Mouse (Mus musculus): ENCODE results near the gene Cotl1.

DNA sequence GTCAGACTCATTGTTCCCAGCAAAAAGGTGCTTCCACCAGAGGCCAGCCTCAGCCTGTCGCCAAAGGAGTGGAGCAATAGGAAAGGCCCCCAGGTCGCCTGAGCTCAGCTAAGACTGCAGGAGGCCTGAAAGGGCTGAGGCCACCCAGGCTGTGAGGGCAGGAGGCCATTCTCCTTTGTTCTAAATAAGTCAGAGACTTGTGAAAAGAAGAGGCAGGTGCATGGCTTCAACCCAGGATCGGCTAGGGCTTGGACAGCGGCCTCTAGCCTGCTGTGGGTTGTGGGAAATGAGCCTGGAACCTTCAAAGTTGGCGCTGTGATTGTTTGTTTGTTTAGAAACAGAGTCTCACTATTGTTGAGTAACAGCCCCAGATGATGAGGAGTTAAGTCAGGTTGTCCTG, 13.7 kb upstream of the Cotl1 start:
- TF ChIP-seq CTCF (IDR thresholded peaks at IDR 0.05; ENCODE audit: low read depth) (no peak), EP300 (IDR thresholded peaks at IDR 0.05; ENCODE audit: low read depth) (no peak)
